Mouse (Mus musculus): ENCODE data around the gene Ddx17.

DNA sequence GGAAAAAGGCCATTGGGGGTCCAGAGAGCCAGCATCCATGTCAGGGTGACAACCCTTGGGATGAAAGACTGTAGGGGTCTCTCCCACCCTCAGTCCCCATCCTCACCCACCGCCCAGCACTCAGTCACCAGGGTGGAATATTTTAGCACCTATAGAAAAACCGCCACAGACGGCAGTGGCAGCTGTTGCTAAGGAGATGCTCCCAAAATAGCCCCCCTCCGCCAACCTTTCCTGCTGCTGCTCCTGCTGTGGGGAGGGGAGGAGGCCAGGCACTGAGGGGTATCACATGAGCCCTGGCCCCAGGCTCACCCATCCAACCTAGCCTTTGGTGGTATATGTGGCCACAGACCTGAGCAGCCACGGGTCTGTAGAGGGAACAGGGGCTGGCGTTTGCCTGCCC, 36.5 kb downstream of the Ddx17 start:
- no peak for TF ChIP-seq CTCF (IDR thresholded peaks at IDR 0.05; ENCODE audit: borderline replicate concordance, control insufficient read depth, extremely low read depth, insufficient read depth, low read length, poor library complexity)
- TF ChIP-seq POLR2A (IDR thresholded peaks at IDR 0.05; ENCODE audit: control insufficient read depth, extremely low read depth, insufficient read depth, low read length, poor library complexity): no peak

All from thymus, adult 2 months (tissue).